Mouse (Mus musculus) adrenal gland, postnatal 4 days (tissue): ENCODE measurements around the gene Pnkp. TPM values are rescaled to one million over a fixed set of nuclear protein-coding genes. Genes with fewer than 3 reads are reported as not detected.
"Not testable (repeated sequence)": the region's sequence is repeated elsewhere in the genome, so short reads cannot be mapped to it uniquely, and the experiment has no call there.

Experiments
- DNase-seq, 2 experiments: peaks; one replicate each; pipeline ENCODE4 v3.0.0; 2021 to 2022; ENCODE audit warnings: low spot score in 2 of 2, mixed read lengths in 2 of 2
- total RNA-seq, 2 experiments: library from RNA; stranded (reverse); gene quantifications; 2 replicates each; pipeline ENCODE4 v1.2.3; 2021

Pnkp gene
- total RNA-seq, 2 experiments from 2014 or later = 50.8 to 54.6 TPM

DNA sequence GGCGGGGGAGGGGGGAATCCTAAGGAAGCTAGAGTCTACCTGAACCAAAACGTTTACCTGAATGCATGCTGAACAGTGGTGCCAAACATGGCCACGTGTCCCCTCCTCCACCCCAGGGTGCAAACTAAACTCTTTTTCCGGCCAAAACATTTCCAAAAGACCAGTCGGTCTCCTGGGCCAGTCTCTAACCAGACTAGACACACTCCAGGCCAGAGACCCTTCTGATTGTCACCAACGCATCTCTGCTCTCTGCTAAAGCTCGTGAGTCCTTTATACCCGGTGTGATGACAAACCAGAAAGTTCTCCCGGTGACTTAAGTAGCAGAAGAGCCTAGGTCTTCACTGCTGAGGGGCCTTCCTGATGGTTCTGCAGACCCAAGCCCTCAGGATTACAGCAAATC lies 10.9 kb downstream of the Pnkp start:
- no peak for DNase-seq

- no peak for DNase-seq
Observed at GRCm38 (mm10) chr7:44868465-44868864, 11.5 kb downstream of the Pnkp start.

DNA sequence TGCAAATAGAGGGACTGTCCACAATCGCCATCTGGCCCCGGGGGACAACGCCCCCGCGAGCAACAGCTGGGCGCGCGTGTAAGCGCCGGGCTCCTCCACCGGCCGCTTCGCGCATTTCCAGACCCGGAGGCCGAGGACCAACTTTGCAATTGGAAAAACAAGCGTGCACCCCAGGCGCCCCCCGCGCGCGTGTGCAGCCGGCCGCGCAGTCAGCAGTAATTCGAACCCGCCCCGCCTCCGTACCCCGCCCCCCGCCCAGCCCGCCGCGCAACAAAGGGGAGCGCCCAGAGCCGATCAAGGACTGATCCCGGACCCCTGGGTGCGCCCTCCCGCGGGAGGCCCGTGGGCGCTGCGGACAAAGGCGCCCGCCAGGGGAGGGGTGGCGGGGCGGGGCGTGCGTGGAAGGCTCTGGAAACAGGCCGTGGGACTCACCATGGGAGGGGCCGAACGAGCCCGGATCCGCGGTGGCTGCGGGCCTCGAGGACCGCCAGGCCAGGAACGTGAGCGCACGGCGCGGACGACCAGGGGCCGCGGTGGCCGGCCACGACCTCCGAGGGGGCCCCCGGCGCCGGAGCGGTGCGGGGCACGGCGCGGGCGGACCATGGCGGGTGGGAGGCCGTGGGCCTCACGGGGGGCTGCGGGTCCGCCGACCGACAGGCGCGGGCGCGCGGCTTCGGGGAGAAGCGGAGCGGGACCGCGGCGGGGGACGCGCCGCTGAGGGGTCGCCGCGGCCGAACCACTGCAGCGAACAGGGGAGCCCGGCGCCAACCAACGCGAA lies 12.2 kb downstream of the Pnkp start:
- DNase-seq = peak; percentile 50 to 53

DNA sequence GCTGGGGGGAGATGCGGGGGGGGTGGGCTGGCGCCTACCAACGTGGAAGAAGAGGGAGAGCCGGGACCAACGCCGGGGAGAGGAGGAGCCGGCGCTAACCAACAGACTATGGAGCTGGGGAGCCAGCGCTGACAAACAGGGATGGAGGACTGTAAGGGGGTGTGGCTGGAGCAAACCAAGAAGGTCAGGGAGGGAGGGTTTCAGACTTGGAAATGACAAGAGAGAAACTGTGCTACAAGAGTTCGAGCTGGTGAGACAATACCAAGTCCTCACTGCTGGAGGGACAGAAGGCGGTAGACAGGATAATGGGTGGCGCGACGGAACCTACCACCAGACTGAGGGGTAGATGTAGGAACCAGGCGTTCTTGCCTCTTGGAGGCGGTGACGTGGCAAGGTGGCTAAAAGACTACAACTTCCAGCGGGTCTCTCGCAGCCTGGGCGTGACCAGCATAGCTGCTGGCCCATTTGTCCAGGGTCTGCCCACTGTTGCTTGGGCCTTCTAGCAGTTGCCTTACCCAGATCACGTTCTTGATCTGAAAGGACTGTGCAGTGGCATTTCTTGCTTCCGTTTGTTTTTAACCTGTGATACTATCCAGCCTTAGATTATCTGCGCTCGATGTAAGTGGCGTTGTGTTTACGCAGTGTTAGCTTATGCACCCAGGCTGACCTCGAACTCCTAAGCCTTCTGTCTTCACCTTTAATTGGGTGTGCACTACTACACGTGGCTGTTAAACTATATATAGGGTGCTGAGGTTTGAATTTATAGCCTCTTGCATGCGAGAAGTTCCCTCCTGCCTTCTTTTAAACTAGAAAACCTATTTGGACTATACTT lies 13.0 kb downstream of the Pnkp start, which contains the start of gene Ptov1:
TSS of gene Ptov1 (minus strand) at position 92 of the 832 bp plus-strand sequence.
- DNase-seq = peak; percentile 70 to 81

DNA sequence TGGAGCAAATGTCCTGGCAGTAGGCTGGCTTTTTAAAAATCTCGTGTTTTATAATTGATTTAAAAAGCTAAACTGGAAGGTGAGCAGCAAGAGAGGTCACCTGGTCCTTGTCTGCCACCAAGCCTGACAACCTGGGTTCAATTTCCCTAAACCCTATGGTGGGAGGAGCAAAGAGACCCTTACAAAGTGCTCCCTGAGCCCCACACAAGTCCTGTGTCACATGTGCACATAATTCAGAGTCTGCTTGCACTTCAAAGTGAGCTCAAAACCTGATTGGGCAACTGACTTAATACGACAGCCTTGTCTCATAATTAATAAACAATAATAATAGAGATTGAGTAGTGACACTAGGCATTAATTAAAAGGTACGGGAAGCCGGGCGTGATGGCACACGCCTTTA lies 13.7 kb downstream of the Pnkp start:
- no peak for DNase-seq

GRCm38 (mm10) chr7:44871181-44871580 lies 14.2 kb downstream of the Pnkp start:
- no peak for DNase-seq

- not testable (repeated sequence) for DNase-seq
Observed at GRCm38 (mm10) chr7:44871774-44872173, 14.8 kb downstream of the Pnkp start.

DNA sequence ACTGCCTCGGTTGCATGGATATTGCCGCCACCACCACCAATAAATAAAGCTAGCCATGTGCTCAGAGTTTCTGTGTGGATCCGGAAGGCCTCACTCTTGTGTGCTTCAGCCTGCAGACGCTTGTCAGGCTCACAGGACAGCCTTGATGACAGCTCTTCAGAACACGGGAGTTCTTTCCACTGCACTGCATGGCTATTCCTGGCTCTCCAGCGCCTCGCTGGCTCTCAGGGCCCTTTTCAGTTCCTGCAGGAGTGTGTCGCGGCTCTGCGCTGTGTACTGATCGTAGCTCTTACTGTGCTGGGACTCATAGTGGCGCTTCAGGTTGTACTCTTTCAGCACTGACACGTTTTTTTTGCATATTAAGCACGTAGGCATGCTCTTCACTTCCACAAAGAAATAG lies 20.9 kb downstream of the Pnkp start:
- DNase-seq = no peak

GRCm38 (mm10) chr7:44883036-44883435 lies 26.1 kb downstream of the Pnkp start:
- DNase-seq = no peak

GRCm38 (mm10) chr7:44884637-44885036 lies 27.7 kb downstream of the Pnkp start:
- DNase-seq = no peak

DNA sequence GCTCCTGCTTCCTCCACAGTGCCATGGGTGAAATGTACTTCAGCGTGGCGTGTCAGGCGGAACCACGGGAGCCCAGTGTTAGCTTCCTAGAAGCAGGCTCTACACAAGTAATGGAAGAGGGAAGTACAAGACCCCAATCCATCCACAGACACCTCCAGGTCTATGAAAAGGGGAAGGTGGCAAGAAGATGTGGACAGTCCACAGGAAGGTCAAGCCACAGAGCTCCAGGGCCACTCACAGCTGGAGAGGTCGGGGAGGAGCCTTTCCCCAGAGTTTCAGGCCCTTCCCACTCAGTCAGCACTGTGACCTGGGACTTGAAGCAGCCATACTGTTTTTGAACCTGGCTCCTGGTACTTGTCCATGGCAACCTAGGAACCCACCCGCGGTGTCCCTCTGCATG lies 30.0 kb downstream of the Pnkp start:
- DNase-seq = no peak

GRCm38 (mm10) chr7:44888256-44889105 lies 31.5 kb downstream of the Pnkp start:
- DNase-seq = no peak

GRCm38 (mm10) chr7:44890180-44890579 lies 33.2 kb downstream of the Pnkp start:
- DNase-seq = no peak

DNA sequence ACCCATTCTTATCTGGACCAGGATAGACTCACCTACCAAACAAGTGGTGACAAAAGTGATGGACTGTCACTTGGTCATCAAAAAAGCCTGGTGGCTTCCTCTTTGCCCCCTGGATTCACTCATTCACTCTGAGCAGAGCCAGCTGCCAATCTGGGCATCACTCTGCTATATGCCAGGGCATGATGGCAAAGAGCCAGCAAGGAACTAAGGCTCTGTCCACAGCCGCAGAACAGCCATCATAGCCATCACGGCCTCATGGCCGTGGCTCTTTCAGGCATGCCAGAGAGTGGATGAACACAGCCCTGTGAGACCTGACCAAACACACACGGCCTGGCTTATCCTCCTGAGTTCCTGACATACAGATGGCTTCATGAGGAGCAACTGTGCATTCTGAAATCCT lies 33.8 kb downstream of the Pnkp start:
- DNase-seq = no peak

GRCm38 (mm10) chr7:44891611-44892010 lies 34.7 kb downstream of the Pnkp start:
- DNase-seq = no peak

DNA sequence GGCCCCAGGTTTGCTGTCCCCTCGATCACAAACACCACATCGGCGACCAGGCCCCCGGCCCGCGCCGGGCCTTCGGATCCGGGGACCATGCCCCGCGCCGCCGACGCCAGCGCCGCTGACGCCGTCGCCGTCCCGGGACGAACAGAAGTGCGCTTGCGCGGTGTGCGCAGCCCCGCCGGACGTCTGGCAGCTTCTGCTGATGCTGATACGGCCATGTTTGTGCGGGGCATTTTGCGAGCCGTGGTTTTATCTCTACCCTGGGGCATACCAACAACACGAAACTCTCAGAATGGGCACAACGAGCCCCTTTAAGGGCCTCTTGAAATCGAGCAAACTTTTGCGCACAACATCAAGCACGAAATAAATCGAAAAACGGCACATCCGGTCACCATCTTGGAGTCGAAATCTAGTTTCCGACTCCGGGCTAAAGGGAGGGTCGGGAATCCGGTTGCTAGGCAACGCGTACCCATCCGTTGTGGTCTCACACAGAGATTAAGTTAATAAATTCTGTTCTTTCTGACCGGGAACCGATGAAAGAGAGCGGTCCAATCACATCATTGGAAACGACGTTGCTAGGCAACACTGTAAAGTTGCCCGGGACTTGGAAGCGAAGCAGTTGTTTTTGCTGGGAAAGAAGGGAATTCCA lies 35.5 kb downstream of the Pnkp start, which contains the start of gene Med25:
TSS of gene Med25 (minus strand) at position 437 of the 646 bp plus-strand sequence.
- DNase-seq = peak; percentile 70 to 82

DNA sequence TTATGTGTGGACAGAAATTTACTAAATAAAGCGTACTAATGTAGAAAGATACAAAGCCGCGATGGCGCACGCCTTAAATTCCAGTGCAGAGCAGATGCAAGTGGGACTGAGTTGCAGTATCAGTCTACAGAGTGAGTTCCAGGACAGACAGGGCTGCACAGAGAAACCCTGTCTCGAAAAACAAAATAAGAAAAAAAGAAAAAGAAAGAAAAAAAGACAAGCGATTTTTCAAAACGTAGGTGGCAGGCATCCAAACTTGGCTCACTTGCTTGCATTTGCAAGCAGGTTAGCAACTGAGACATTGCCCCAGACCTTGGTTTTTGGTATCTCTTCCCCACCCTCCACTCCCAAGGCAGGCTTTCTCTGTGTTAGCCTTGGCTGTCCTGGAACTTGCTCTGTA lies 36.3 kb downstream of the Pnkp start:
- DNase-seq = no peak

DNA sequence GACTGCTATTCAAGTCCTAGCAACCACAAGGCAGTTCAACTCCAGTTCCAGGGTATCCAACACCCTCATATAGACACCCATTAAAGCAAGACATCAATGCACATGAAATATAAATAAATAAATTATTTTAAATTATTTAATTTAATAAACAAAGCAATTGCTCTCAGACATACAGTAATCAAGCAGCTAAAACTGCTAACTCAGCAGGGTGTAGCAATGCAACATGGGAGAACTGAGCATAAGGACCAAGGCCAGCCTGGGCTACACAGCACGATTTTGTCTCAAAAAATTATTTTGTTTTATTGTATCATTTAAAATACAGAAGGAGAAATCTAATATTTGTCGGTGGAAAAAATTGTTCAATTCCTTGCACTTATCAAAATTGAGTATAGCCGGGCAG lies 37.2 kb downstream of the Pnkp start:
- DNase-seq = no peak

DNA sequence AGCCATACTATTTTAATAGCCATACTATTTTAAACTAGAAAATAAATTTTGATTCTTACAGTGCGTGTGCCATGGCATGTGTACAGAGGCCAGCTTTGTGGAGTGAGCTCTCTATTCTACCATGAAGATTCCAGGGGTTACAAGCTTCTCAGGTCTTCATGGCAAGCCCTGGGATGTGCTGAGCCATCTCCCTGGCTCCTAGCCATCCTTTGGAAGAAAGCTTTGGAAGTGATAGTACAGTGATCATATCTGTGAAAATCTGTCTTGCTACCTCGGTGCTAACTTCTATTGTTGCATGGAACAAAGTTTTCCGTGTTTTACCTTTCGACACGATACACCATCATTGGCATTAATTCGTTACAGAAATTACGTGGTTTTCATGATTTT lies 38.3 kb downstream of the Pnkp start:
- DNase-seq = no peak

GRCm38 (mm10) chr7:44895593-44896434 lies 38.9 kb downstream of the Pnkp start, which contains the start of gene Fuz:
Gene Fuz, plus strand, starts transcription at chr7:44896079.
- DNase-seq = peak; percentile 63 to 82
